Mouse (Mus musculus): ENCODE measurements around the gene Smim5.
"Not testable (repeated sequence)": the region's sequence is repeated elsewhere in the genome, so short reads cannot be mapped to it uniquely, and the experiment has no call there.

The Smim5 gene

GRCm38 (mm10) chr11:115899486-115900266 is at the start of gene Smim5:
Gene Smim5, plus strand, starts transcription at chr11:115899966.
- DNase-seq (ENCODE audit: low spot score in 2 of 2): no peak

GRCm38 (mm10) chr11:115854674-115855073 is 45.1 kb upstream of the Smim5 start:
- DNase-seq (ENCODE audit: low spot score in 2 of 2): no peak

GRCm38 (mm10) chr11:115857146-115857545 is 42.6 kb upstream of the Smim5 start:
- DNase-seq (ENCODE audit: low spot score in 2 of 2): not testable (repeated sequence)

GRCm38 (mm10) chr11:115857936-115858335 is 41.8 kb upstream of the Smim5 start:
- DNase-seq (ENCODE audit: low spot score in 2 of 2): no peak

GRCm38 (mm10) chr11:115858354-115858753 is 41.4 kb upstream of the Smim5 start, which contains the start of gene Myo15b:
Gene Myo15b, plus strand, starts transcription at chr11:115858406.
- no peak for DNase-seq (ENCODE audit: low spot score in 2 of 2)

- DNase-seq (ENCODE audit: low spot score in 2 of 2): peak; percentile 57 to 89
These were observed 40.4 kb upstream of the Smim5 start for GRCm38 (mm10) chr11:115859143-115859945.

- DNase-seq (ENCODE audit: low spot score in 2 of 2): no peak
These were observed 35.9 kb upstream of the Smim5 start for GRCm38 (mm10) chr11:115863895-115864294.

- DNase-seq (ENCODE audit: low spot score in 2 of 2): no peak
These were observed 30.4 kb upstream of the Smim5 start for GRCm38 (mm10) chr11:115869393-115869792.

- DNase-seq (ENCODE audit: low spot score in 2 of 2): no peak
These were observed 27.3 kb upstream of the Smim5 start for GRCm38 (mm10) chr11:115872437-115872836.

GRCm38 (mm10) chr11:115875935-115876334 is 23.8 kb upstream of the Smim5 start:
- no peak for DNase-seq (ENCODE audit: low spot score in 2 of 2)

GRCm38 (mm10) chr11:115876438-115876837 is 23.3 kb upstream of the Smim5 start:
- DNase-seq (ENCODE audit: low spot score in 2 of 2): no peak

- no peak for DNase-seq (ENCODE audit: low spot score in 2 of 2)
These were observed 22.5 kb upstream of the Smim5 start for GRCm38 (mm10) chr11:115877174-115877755.

GRCm38 (mm10) chr11:115878071-115878470 is 21.7 kb upstream of the Smim5 start:
- no peak for DNase-seq (ENCODE audit: low spot score in 2 of 2)

- DNase-seq (ENCODE audit: low spot score in 2 of 2): no peak
These were observed 18.8 kb upstream of the Smim5 start for GRCm38 (mm10) chr11:115881002-115881401.

- DNase-seq (ENCODE audit: low spot score in 2 of 2): no peak
These were observed 16.5 kb upstream of the Smim5 start for GRCm38 (mm10) chr11:115883251-115883650.

- DNase-seq (ENCODE audit: low spot score in 2 of 2): no peak
These were observed 15.4 kb upstream of the Smim5 start for GRCm38 (mm10) chr11:115884361-115884760.

GRCm38 (mm10) chr11:115885281-115885680 is 14.5 kb upstream of the Smim5 start:
- no peak for DNase-seq (ENCODE audit: low spot score in 2 of 2)

- DNase-seq (ENCODE audit: low spot score in 2 of 2): no peak
These were observed 13.3 kb upstream of the Smim5 start for GRCm38 (mm10) chr11:115886446-115886845.

- DNase-seq (ENCODE audit: low spot score in 2 of 2): peak in 1 of 2 experiments; percentile 24
These were observed 11.7 kb upstream of the Smim5 start for GRCm38 (mm10) chr11:115888020-115888419.

GRCm38 (mm10) chr11:115889159-115889558 is 10.6 kb upstream of the Smim5 start:
- no peak for DNase-seq (ENCODE audit: low spot score in 2 of 2)

GRCm38 (mm10) chr11:115892213-115892612 is 7.6 kb upstream of the Smim5 start:
- no peak for DNase-seq (ENCODE audit: low spot score in 2 of 2)

GRCm38 (mm10) chr11:115893071-115893470 is 6.7 kb upstream of the Smim5 start:
- DNase-seq (ENCODE audit: low spot score in 2 of 2): no peak

All from cerebellum, postnatal 4 days (tissue).